Mouse (Mus musculus): Measurements from ENCODE around the gene Sf3a2. TPM values are rescaled to one million over a fixed set of nuclear protein-coding genes. Genes with fewer than 3 reads are reported as not detected.

Gene Sf3a2
- total RNA-seq (2021): 10 to 100 TPM; 42.9 to 45.3 TPM
- long read RNA-seq, transcript Sf3a2-203 (9 exons, 2,213 nt): major isoform, 25 of 34 reads
- long read RNA-seq, partial matches to known transcripts: 1 of 34 reads
- long read RNA-seq, other reads (novel, unspliced or antisense): 7 of 34 reads

GRCm38 (mm10) chr10:80798150-80799006 lies at the start of gene Sf3a2, which contains the start of gene Plekhj1:
TSS of gene Sf3a2 (plus strand) at chr10:80798198.
TSS of gene Plekhj1 (minus strand) at chr10:80798626.
- peak; percentile 97 to 98 for DNase-seq (ENCODE audit: low spot score in 2 of 2)

- no peak for DNase-seq (ENCODE audit: low spot score in 2 of 2)
Observed at GRCm38 (mm10) chr10:80748609-80749008, 49.4 kb upstream of the Sf3a2 start.

- no peak for DNase-seq (ENCODE audit: low spot score in 2 of 2)
Observed at GRCm38 (mm10) chr10:80751188-80751832, 46.7 kb upstream of the Sf3a2 start.

- peak; percentile 64 to 74 for DNase-seq (ENCODE audit: low spot score in 2 of 2)
Observed at GRCm38 (mm10) chr10:80752079-80752625, 45.8 kb upstream of the Sf3a2 start.

GRCm38 (mm10) chr10:80754594-80755290 lies 43.3 kb upstream of the Sf3a2 start, which contains the start of gene Dot1l:
TSS of gene Dot1l (plus strand) at chr10:80755206.
- peak; percentile 98 to 99 for DNase-seq (ENCODE audit: low spot score in 2 of 2)

DNA sequence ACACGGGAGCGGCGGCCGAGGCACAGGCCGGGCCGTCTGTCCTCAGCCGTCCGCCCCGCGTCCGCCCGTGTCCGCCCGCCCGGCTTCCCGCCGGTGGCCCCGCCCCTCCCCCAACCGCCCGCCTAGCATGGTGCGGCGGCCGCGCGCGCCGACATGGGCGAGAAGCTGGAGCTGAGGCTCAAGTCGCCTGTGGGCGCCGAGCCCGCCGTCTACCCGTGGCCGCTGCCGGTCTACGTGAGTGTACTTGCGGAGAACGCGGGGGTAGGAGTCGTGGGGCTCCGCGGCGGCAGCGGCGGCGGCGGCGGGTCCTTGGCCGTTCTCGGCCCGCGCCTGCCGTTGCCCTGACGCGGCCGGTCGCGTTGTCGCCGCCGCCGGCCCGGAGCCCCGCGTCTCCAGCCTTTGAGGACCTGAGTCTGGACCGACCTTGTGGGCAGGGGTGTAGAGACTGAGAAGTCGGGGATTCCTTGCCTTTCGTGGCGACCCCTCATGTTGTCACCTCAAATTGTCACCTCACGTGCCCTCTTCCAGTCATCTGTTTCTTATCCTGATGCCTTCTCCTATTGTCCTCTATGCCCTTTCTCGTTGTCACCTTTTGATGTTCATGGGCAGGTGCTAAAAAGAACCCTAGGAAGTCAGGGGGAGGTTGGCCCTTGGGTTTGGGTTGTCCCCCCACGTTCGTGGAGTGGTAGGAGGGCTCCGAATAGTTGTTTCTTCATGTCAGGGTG lies 42.5 kb upstream of the Sf3a2 start:
- DNase-seq (ENCODE audit: low spot score in 2 of 2): no peak

DNA sequence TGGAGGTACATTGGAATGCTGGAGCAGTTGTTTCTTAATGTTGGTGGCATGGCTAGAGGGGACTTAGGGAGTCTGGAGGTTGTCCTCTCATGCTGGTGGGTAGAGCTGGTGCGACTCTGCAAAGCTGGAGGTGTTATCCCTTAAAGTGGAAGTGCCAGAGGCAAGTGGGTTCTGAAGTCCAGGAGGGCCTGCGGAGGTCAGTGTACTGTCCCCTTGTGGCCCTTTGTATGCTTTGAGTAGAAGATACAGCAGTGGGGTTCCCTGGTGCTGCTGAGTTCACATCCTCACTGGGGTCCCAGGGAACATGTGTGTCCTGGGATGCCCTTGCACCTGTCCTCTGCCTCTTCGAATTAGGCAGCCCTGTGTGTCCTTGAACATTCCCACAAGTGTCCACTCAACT lies 41.9 kb upstream of the Sf3a2 start:
- no peak for DNase-seq (ENCODE audit: low spot score in 2 of 2)

GRCm38 (mm10) chr10:80756509-80756908 lies 41.5 kb upstream of the Sf3a2 start:
- DNase-seq (ENCODE audit: low spot score in 2 of 2): no peak

- no peak for DNase-seq (ENCODE audit: low spot score in 2 of 2)
Observed at GRCm38 (mm10) chr10:80756967-80757366, 41.0 kb upstream of the Sf3a2 start.

DNA sequence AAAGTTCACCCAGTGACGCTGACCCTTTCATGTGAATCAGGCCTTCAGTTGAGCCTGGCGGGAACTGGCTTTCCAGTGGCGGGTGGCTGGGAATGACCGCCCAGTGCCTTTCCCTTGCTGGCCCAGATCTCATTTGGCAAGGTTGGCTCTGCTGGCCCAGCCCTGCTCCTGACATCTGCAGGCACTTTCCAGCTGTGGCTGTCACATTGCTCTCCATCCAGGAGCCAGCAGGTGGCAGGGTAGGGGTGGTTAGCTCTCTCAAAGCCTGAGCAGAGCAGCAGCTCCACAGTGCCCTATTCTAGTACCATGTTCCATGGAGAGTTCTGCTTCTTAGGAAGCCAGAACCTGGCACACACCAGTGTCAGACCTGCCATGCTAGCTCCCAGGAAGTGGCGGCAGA lies 40.3 kb upstream of the Sf3a2 start:
- peak; percentile 61 to 68 for DNase-seq (ENCODE audit: low spot score in 2 of 2)

- no peak for DNase-seq (ENCODE audit: low spot score in 2 of 2)
Observed at GRCm38 (mm10) chr10:80758651-80759050, 39.3 kb upstream of the Sf3a2 start.

GRCm38 (mm10) chr10:80760596-80761524 lies 37.1 kb upstream of the Sf3a2 start:
- no peak for DNase-seq (ENCODE audit: low spot score in 2 of 2)

- no peak for DNase-seq (ENCODE audit: low spot score in 2 of 2)
Observed at GRCm38 (mm10) chr10:80761821-80762220, 36.2 kb upstream of the Sf3a2 start.

- no peak for DNase-seq (ENCODE audit: low spot score in 2 of 2)
Observed at GRCm38 (mm10) chr10:80763502-80763901, 34.5 kb upstream of the Sf3a2 start.

DNA sequence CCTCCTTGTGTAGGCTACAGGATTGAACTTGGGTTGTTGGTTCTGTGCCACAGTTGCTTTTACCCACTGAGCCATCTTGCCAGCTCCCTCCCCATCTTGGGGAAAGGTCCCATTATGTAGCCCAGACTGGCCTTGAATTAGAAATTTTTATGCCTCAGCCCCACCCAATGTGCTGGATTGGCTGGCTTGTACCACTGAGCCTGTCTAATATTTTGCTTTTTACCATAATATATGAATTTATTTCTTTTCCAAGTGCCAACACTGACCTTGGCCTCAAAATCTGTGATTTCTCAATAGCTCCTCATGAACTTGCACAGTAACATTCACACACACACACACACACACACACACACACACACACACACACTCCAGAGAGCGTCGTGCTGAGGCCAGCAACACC lies 32.3 kb upstream of the Sf3a2 start:
- DNase-seq (ENCODE audit: low spot score in 2 of 2): no peak

GRCm38 (mm10) chr10:80766161-80766815 lies 31.7 kb upstream of the Sf3a2 start:
- DNase-seq (ENCODE audit: low spot score in 2 of 2): no peak

GRCm38 (mm10) chr10:80768365-80768764 lies 29.6 kb upstream of the Sf3a2 start:
- DNase-seq (ENCODE audit: low spot score in 2 of 2): no peak

GRCm38 (mm10) chr10:80773816-80774215 lies 24.2 kb upstream of the Sf3a2 start:
- DNase-seq (ENCODE audit: low spot score in 2 of 2): no peak

GRCm38 (mm10) chr10:80774549-80774948 lies 23.4 kb upstream of the Sf3a2 start:
- DNase-seq (ENCODE audit: low spot score in 2 of 2): peak; percentile 90
